Mouse (Mus musculus) thymus, adult 18-20 months (tissue): Measurements from ENCODE around the gene Ankrd23.

Experiments used
- DNase-seq, 2 experiments: peaks; one replicate each; pipeline ENCODE4 v3.0.0; 2022; ENCODE audit warnings: mixed read lengths in 2 of 2

Ankrd23 gene

DNA sequence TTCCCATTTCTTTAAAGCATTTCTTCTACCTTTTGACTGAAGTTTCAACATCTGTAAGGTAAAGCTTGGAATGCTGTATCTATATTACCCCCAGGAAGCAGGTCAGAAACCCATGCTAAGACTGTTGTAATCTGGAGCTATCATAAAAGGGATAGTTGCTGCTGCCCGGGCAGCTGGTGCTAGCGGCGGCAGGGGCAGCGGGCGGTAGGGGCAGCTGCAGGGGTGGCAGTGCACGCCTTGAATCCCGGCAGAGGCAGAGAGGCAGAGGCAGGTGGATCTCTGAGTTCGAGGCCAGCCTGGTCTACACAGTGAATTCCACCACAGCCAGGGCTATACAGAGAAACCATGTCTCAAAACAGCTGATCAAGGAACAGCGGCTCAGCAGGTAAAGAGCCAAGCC lies 6.2 kb upstream of the Ankrd23 start:
- DNase-seq = no peak

DNA sequence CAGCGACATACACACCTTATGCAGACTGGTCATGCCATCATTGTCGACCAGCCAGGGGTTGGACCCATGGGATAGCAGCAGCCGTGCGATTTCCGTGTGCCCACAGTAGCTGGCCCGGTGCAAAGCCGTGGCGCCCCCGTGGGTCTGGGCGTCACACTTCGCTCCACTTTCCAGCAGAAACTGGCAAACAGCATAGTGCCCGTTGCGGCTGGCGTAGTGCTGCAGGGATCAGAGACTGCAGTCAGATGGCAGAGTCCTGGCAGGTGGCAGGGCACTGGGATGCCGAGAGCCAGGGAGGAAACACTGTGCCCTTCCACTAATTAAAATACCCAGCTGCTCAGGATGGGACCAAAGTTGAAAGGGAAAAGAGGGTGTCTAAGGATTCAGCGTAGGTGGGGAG lies 5.2 kb upstream of the Ankrd23 start:
- no peak for DNase-seq

DNA sequence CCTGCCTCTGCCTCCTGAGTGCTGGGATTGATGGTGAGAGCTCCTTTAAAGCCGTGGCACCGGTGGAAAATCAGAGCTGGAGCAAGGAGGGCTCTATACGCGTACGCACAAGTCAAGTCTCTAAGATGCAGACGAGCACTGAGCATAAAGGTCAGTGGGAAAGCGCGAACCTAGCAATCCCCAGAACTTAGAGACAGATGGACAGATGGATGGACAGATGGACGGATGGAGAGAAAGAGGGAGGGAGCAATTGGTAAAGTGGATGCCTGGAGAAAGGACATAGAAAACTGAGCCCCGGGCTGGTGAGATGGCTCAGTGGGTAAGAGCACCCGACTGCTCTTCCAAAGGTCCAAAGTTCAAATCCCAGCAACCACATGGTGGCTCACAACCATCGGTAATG lies 4.1 kb upstream of the Ankrd23 start:
- DNase-seq = no peak

DNA sequence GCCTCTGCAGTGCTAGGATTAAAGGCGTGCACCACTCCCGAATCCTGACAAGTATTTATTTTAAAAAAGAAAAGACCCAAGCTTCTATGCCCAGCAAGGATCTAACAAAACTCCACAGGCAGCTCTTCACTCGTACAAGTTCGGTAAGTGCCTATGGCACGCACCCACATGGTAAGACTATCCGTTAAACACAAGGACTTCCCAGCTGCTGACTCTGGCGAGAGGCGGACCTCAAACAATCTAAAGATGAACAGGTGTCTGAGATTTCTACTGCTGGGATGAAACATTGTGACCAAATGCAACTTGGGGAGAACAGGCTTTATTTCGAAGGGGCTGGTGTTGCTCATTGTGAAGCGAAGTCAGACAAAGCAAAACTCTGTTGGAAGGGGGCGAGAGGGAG lies 3.4 kb upstream of the Ankrd23 start:
- no peak for DNase-seq

DNA sequence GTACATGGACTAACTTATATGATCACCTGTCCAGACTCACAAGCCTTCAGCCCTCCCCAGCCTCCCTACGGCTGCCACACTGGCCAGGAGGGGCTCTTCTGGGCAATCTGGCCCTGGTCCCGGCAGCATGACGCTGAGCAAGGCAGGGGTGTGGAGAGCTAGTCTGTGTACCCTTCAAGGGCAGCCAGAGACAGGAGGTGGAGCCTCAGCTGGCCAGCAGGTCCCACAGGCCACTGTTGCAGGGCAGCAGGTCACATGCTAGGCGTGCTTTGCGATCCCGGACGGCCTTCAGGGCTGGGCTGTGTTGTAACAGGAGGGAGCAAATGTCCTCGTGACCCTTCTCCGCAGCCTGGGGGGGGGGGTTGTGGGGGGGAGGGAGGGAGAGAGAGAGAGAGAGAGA lies 2.5 kb upstream of the Ankrd23 start, which contains the start of gene Gm42417:
Gm42417 (minus strand) TSS at position 244 of the 400 bp plus-strand sequence.
- DNase-seq = no peak

DNA sequence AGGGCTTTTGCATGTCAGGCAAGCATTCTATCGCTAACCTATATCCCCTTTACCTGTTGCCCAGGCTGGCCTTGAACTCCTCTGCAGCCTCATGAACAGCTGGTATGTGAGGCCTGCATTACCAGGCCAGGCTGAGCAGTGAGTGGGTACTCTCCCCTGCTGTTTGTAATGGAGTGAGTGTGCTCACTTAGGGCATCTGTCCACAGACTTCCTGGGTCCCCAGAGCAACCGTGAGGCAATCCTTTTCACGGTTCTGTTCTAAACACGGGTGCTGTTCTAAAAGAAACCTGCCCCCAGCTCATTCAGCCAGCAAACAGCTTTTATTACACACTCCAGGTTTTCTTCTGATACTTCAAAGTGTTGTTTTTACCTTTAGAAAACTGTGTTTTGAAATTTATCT lies 2.0 kb upstream of the Ankrd23 start:
- no peak for DNase-seq

DNA sequence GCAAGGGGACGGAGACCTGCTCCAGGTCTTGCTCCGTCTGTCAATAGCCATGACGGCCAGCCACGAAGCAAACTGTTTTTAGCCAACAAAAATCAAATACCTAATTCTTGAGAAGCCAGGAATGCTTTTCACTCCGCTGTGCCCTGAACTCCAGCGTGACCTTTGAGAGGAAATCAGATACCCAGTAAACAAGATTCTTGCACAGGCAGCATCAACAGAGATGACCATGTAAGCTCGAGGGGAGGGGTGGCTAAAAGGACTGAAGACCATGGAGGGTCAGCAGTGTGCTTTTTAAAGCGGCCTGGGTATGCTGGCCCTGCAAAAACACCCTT lies 320 bp downstream of the Ankrd23 start:
- no peak for DNase-seq

DNA sequence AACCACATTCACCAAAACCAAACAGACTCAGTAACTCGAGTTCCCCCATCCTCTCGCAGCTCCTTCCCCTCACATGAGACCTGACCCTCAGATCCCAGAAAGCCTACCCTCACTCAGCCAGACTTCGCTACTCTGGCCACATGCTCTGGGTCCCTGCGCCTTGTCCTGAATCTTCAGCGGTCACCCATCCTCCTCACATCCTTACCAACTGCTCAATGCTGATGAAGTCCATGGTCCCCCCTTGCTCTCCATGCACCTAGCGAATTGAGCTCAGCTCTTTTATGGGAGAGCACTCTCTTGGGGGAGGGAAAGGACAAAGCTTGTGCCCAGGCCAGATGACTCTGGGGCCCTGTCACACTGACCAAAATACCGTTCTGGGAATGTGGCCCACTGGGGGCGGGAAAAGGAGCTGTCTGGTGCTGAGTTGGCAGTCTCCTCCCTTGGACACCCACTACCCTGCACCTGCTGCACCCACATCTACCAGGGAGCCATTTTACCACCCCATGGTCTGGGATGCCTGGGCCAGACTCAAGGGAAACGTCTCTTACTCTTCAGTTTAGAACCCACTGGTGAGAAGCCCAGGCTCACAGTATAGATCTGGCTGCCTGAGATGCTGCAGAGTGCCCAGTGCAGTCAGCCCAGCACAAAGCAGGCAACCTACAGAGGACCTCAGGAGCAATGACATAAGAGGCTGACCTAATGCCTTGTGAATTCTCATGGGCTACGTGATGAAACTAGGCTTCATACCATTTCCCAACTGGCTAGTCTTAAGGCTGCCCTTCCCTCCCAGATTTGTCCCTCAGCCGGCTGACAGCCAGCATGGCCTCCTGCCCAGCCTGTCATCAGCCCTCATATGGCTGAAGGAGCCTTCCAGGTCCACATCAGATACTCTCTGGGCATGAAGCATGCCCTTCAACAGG lies 946 bp downstream of the Ankrd23 start:
- DNase-seq = no peak

DNA sequence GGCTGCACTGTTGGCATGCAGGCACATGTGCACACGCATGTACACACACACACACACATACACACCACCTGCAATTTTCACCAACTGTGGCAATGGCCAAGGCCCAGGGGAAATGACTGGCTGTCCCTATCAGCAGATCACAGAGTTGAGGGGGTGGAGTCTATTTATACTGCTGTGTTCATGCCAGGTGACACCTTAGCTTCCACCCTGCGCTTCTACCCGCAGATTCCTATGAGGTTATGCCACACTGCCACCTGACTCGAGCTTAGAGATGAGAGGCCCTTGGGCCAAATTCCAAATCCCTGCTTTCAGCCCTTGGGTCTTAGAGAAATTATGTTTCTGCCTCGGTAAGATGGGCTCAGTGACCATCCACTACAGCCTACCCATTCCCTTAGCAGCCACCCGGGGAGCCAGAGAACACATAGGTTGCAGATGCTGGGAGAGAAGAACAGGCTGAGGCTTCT lies 2.1 kb downstream of the Ankrd23 start:
- DNase-seq = no peak

DNA sequence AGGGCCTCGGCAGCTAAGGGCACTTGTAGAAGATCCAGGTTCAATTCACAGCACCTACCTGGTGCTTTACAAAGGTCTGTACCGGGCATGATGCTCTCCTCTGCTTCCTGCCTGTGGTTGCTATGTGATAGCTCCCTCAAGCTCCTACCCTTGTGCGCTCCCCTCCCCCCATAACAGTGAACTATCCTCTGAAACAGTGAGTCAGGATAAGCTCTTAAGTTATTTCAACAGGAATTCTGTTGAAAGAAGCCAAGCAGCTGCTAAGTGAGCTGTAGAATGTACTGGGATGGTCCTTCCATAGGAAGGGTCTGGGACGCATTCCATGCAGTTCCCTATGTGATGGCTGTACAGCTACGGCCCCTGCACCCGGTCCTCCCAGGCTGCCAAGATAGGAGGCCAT lies 3.1 kb downstream of the Ankrd23 start:
- no peak for DNase-seq

DNA sequence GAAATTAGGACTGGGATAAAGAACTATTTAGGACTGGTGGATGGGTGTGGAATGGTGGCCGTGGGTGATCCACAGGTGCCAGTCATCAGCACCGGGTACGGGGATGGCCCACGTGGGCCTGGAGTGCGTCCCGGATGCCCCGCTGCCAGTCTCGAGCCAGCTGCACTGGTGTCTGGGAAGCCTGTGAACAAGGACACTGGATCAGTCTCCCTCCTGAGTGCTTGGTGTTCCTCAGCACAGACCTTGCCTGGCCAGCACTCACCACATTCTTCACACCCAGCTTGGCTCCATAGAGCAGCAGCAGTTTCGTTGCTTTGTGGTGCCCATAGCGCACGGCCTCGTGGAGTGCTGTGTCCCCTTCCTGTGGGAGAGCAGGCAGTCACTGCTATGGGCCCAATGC lies 5.2 kb downstream of the Ankrd23 start:
- DNase-seq = no peak

DNA sequence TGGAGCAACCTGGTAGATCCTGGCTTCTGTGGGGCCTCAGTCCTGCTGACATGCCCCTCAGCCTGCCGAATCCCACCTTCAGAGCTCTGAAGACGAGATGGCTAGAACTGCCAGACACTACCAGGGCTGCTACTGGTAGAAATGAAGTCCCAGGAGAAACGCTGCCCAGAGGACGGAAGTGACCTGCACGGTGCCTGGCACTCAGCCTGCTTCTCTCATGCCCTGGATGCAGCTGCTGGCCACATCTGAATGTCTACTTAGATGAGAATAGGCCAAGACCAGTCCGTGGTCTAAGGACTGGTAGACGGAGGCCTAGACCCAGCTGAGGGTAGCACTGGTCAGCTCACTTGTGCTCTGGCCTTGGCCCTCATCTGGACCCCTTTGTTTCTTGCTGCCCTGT lies 5.7 kb downstream of the Ankrd23 start:
- DNase-seq = no peak

DNA sequence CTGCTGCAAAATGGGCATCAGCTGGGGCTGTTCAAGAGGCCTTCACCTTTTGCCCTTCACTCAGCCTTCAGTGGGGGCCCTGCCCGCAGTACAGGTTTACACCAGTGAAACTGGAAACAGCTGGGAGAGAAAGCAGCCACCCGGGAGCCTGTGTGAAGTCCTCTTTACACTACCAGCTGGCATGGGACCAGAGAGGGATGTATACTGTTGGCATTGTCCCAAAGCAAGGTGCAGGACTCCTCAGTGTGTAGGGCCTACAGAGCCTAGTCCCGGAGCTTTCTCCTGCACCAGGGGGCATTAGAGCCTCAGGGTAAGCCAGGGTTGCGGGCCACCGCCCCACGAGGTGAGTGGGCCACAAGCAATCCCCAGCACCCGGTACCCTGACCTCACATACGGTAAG lies 6.2 kb downstream of the Ankrd23 start:
- DNase-seq = no peak

DNA sequence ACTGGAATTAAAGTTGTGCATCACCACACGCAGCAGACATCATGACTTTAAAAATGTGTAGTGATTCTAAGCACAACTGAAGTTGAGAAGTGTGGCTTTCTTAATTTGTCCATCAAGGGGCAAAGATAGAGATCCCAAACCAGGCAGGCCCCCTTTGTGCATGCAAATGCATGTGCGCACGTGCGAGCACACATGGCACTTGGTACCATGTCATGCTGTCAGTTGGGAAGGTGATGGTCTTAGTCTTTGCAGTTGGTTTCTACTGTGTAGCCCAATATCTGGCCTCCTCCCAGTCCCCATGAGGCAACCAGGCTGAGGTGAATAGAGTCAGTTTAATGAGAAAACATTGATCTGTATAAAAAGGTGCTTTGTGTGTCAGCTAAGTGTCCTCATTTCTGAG lies 6.8 kb downstream of the Ankrd23 start:
- no peak for DNase-seq

DNA sequence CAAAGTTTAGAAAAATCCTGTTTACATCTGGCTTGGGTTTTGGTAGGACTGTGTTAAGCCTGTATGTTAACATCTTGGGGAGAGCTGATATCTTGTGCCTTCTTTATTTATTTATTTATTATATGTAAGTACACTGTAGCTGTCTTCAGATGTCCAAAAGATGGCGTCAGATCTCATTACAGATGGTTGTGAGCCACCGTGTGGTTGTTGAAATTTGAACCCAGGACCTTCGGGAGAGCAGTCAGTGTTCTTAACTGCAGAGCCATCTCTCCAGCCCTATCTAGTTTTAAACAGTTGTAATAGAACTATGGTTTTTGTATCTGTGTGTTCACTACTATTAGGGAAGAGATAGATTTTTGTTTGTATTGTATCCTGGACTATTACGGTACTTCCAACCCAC lies 7.4 kb downstream of the Ankrd23 start:
- DNase-seq = no peak

DNA sequence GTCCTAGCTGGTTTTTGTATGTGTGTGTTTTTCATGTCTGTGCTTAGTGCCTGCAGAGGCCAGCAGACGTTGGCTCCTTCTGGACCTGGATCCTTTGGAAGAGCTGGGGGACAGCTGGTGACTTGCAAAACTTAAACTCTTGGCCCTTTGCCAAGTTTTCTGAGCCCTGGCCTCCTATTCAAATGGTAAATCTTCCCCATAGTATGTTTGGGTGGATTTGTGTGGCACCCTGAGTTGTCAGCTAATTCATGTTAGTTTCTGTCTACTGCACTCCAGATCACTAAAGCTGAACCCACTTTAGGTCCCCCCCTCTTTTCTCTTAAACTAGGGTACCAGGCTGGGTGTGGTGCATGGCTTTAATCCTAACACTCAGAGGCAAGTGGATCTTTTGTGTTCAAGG lies 8.3 kb downstream of the Ankrd23 start:
- no peak for DNase-seq

DNA sequence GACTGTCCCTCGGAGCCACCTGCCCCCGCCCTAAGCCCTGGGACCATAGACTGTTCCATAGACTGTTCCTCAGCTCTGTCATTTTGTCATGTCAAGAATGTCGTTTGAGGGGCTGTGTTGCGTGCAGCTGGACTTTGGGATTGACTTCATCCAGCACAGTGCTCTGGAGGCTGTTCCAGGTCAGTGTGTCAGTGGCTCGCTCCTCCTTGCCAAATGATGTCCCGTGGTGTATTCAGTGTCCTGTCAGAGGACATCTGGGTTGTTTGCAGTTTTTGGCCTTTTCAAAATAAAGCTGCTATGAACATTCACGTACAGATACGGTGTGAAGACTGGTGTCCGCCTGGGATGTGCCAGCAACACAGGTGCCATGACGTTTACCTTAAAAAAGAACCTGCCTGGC lies 9.8 kb downstream of the Ankrd23 start:
- DNase-seq = no peak

DNA sequence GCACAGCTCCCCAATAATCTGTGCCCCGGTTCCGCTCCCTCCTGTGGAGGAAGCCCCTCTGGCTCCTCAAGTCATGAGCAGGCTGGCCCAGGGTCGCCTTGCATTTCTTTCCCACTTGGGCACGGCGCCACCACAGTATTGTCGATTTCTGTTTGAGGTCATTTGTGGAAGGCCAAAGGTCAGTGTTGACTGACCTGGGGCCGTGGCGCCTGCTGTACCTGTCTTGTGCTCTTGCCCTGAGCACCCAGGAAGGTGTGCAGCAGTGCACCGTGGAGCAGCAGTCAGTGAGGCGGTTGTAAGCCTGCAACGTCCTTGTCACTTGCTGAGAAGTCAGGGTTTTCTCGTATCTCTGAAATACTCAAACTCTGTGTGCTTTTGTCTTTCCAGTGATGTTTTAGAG lies 10.9 kb downstream of the Ankrd23 start:
- no peak for DNase-seq

DNA sequence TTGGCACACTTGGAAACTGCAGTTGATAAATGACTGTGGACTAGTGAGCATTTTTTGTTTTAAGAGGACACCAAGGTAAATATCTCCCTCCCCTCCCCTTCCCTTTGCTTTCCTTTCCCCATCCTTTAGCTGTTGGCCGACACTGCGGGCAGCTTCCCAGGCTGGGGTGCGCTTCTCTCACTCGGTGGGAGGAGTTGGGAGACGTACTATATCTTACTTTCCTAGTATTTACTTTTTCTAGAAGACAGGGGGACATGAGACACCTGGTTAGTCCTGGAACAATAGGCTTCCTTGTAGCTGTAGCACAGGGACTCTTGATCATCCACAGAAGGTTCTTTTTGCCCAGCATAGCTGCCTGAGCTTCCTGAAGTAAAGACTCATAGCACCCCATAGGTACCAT lies 12.6 kb downstream of the Ankrd23 start:
- DNase-seq = no peak

DNA sequence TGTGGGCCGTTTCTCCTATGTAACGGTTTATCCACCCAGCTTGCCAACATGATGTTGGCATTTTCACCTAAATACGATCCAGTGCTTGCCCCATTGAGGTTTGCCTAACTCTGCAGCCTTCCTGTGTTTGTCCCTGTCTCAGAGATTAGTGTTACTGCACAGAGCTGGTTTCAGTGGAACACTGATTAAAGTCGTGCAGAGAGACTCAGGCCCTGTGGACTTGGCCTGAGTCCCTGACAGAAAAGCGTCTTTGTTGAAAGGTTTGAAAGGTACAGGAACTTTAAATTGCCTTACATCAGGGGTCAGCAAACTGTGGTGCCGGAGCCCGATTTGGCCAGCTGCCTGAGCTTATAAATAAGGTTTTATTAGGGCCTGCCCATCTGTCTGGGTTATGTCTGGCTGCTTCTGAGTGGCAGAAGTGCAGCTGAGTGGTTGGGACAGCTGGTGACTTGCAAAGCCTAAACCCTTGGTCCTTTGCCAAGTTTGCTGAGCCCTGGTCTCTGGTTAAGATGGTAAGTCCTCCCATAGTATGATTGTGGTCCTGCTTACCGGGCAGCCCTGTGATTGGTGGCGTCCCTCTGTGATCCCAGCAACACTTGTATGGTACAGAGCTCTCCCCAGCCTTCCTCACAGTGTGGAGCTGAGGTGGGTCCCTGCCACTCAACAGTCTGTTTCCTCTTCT lies 13.2 kb downstream of the Ankrd23 start:
- no peak for DNase-seq

DNA sequence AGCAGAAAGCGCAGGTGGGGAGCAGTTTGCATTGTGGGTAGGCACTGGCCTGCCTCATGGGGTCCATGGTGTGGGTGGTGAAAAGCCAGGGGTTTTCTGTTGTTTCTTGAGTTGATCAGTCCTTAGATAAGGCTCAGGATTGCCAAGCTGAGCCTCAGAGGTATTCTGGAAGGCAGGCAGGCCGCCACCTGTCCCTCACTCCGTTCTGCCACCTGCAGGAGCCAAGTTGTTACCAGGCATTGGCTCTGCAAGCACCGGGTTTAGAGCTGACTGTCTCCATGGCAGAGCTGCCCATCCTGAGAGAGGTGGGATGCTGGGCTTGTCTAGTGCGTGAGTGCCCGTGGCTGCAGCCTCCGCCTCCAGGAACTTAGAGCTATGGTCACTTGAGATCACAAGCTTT lies 14.5 kb downstream of the Ankrd23 start:
- no peak for DNase-seq

DNA sequence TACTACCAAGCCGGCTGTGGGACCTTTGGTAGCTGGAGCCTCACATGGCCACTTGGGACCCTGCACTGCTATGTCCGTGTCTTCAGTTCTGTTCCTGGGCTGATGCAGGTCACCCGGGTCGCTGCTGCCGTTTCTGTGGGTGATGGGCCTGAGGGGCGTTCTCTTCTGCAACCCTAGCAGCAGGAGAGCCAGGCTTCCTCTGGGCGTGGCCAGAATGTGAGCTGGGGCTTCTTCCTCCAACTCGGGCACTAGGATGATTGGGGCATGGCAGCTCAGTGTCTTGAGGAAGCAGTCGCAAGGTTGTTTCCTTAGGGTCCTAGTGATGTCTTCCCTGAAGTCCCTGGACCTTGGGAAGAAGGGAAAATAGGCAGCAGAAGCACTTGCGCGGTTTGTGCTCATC lies 17.1 kb downstream of the Ankrd23 start:
- DNase-seq = no peak

DNA sequence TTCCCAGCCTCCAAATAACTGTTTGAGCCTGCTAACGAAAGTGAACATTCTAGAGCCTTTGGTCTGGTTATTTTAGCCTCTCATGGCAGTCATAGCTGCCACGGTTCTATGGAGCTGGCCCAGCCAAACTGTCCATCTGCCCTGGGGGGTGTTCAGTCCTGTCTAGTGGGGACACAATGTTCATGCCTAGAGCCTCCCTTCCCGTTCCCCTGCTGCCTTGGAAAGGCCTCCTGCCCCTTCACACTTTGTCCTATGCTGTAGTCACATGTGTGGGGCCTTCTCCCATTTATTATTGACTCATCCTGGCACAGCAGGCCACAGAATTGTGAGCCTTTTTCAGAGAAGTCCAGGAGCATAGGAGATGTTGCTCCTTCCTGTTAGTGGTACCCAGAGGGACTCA lies 18.4 kb downstream of the Ankrd23 start:
- no peak for DNase-seq

DNA sequence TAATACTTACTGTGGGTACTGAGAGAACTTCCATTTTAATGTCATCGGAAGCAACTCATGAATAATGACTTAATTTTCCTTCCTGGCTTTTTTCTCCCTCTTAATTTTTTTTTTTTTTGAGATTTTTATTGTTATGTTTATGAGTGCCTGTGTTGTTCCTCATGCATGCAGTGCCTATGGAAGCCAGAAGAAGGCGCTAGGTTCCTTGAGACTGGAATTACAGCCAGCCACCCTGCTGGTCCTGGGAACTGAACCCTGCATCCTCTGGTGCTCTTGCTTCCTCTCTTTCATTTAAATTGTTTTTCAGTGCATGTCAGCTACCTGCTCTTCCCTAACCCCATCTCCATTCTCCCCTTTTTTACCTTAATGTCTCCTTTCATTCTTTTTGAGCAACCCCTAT lies 23.0 kb downstream of the Ankrd23 start:
- no peak for DNase-seq

DNA sequence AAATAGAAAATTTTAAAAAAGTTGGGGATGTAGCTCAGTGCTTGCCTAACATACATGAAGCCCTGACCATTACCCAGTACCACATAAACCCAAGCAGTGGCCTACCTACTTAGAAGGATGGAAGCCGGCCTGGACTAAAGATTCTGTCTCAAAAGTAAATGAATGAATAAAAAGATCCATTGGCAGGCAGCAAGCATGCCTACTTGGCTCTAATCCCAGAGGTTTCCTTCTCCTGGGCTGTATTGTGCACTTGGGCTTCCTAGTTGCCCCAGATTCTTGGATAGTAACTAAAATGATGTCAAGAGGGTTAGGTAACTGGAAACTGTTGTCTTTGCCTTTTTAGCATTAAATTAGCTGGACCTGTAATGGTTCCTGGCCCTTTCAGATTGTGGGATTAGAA lies 23.4 kb downstream of the Ankrd23 start:
- DNase-seq = no peak
